Mouse (Mus musculus): ENCODE results near the gene Ahnak. TPM values are rescaled to one million over a fixed set of nuclear protein-coding genes. Genes with fewer than 3 reads are reported as not detected.
A peak's percentile ranks its signal among the peaks of the same experiment; 100 is the strongest.

Gene Ahnak
- total and polyA plus RNA-seq, 2 experiments, result 1.2 to 10.9 TPM

DNA sequence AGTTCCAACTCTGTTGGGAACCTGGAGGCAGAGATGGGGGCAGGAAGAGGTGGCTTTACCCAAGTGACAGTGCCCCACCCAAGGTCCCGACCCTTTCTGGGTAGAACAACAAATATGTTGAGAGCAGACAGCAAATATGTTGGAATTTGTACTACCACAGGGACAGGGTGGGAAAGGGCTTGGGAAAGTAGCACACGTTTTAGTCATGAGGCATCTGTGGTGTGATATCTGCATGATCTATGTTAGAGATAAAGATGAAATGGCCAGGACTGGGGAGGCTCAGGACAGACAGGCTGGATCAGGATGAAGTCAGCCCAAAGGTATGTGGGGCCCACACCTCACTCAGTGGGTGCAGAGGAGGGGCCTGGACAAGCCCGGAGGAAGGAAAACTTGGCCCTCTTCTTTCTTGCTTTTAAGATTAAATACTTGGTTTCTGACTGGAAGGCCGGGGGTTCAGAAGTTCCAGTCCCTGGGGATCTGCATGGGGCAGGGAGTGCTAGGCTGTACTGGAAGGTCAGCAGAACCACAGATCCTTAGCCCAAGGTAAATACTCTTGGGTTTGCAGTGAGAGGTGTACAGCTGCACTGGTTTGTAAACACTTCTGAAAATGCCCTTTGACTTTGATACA lies 117.8 kb downstream of the Ahnak start:
- H3K27ac ChIP-seq (replicated peaks; ENCODE audit: insufficient read depth, low read depth, low read length), result no peak overlapping the region

DNA sequence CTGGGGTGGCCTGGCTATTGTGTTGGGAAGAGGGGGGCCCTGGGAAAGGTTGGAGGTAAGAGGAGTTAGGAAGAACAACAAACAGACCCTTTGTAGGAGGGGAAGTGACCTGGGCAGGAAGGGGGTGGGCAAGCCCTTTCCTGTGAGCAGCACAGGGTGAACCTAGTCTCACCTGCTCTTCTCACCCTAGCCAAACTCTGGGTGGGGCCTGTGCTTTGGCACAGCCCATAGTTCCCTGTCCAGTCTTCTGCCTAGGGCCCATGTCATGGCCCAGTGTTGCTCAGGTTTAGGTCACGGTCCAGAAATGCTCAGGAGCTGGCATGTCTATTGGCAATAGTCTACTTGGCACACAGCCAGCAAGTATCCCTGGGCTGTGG lies 118.3 kb downstream of the Ahnak start:
- H3K79me2 ChIP-seq (ENCODE audit: control insufficient read depth, insufficient read depth, low read length), result no peaks in the 10 kb centered on the region
- H3K27me3 ChIP-seq (ENCODE audit: control insufficient read depth, insufficient read depth, low read length), result no peaks in the 10 kb centered on the region
- no peak overlapping the region for H3K4me3 ChIP-seq (ENCODE audit: insufficient read depth, low read depth, low read length)
- no peak overlapping the region for H3K27ac ChIP-seq (replicated peaks; ENCODE audit: insufficient read depth, low read depth, low read length)
- no peaks in the 10 kb centered on the region for H3K36me3 ChIP-seq (ENCODE audit: control insufficient read depth, insufficient read depth, low read length)
- 20% methylated on average over 1 of the region's 1 CpGs for WGBS
- no peak overlapping the region for H3K9ac ChIP-seq (ENCODE audit: low read depth, low read length)
- DNase-seq (ENCODE audit: extremely low read depth, low read depth, low spot score), result peak; percentile 63
- no peak for TF ChIP-seq CTCF (IDR thresholded peaks at IDR 0.05; ENCODE audit: low read depth, low read length)
- TF ChIP-seq POLR2A (IDR thresholded peaks at IDR 0.05; ENCODE audit: extremely low read depth, insufficient read depth, low read length), result no peak
- peaks cover 5% of the 10 kb centered on the region; the same call in 1 of the 2 replicates for H3K4me1 ChIP-seq (ENCODE audit: control insufficient read depth, insufficient read depth, low read length)

More for the DNA sequence above, 117.8 kb downstream of the Ahnak start:
- no peak for TF ChIP-seq CTCF (IDR thresholded peaks at IDR 0.05; ENCODE audit: low read depth, low read length)
- no peak for TF ChIP-seq POLR2A (IDR thresholded peaks at IDR 0.05; ENCODE audit: extremely low read depth, insufficient read depth, low read length)
- Histone ChIP-seq H3K36me3 (ENCODE audit: control insufficient read depth, insufficient read depth, low read length) (no peaks in the 10 kb centered on the region), H3K4me3 (ENCODE audit: insufficient read depth, low read depth, low read length) (no peak overlapping the region), H3K27me3 (ENCODE audit: control insufficient read depth, insufficient read depth, low read length) (no peaks in the 10 kb centered on the region), H3K4me1 (ENCODE audit: control insufficient read depth, insufficient read depth, low read length) (peaks cover 5% of the 10 kb centered on the region; the same call in 1 of the 2 replicates), H3K79me2 (ENCODE audit: control insufficient read depth, insufficient read depth, low read length) (no peaks in the 10 kb centered on the region), H3K9ac (ENCODE audit: low read depth, low read length) (no peak overlapping the region)
- 34% methylated on average over 4 of the region's 4 CpGs for WGBS
- peak; percentile 73 for DNase-seq (ENCODE audit: extremely low read depth, low read depth, low spot score)

DNA sequence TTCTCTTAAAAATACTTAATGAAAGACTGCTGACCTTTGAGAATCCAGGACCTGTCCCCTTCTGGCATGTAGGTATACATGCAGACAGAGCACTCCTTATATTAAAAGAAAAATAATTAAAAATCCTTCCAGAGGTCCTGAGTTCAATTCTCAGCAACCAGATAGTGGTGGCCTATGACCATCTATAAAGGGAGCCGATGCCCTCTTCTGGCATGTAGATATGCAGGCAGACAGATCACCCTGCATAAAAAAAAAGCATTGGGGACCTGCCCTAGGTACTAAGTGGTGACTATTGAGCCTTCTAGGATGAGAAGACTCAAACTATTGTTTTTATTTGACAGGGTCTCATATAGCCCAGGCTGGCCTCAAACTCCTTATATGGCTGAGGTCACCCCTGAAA lies 119.5 kb downstream of the Ahnak start:
- 81% methylated on average over 1 of the region's 1 CpGs for WGBS
- H3K36me3 ChIP-seq (ENCODE audit: control insufficient read depth, insufficient read depth, low read length), result no peaks in the 10 kb centered on the region
- H3K79me2 ChIP-seq (ENCODE audit: control insufficient read depth, insufficient read depth, low read length), result no peaks in the 10 kb centered on the region
- no peak for TF ChIP-seq POLR2A (IDR thresholded peaks at IDR 0.05; ENCODE audit: extremely low read depth, insufficient read depth, low read length)
- no peak for TF ChIP-seq CTCF (IDR thresholded peaks at IDR 0.05; ENCODE audit: low read depth, low read length)
- no peaks in the 10 kb centered on the region for H3K27me3 ChIP-seq (ENCODE audit: control insufficient read depth, insufficient read depth, low read length)
- H3K9ac ChIP-seq (ENCODE audit: low read depth, low read length), result no peak overlapping the region
- DNase-seq (ENCODE audit: extremely low read depth, low read depth, low spot score), result no peak
- H3K4me3 ChIP-seq (ENCODE audit: insufficient read depth, low read depth, low read length), result no peak overlapping the region
- peaks cover 5% of the 10 kb centered on the region; the same call in 1 of the 2 replicates for H3K4me1 ChIP-seq (ENCODE audit: control insufficient read depth, insufficient read depth, low read length)
- H3K27ac ChIP-seq (replicated peaks; ENCODE audit: insufficient read depth, low read depth, low read length), result no peak overlapping the region

DNA sequence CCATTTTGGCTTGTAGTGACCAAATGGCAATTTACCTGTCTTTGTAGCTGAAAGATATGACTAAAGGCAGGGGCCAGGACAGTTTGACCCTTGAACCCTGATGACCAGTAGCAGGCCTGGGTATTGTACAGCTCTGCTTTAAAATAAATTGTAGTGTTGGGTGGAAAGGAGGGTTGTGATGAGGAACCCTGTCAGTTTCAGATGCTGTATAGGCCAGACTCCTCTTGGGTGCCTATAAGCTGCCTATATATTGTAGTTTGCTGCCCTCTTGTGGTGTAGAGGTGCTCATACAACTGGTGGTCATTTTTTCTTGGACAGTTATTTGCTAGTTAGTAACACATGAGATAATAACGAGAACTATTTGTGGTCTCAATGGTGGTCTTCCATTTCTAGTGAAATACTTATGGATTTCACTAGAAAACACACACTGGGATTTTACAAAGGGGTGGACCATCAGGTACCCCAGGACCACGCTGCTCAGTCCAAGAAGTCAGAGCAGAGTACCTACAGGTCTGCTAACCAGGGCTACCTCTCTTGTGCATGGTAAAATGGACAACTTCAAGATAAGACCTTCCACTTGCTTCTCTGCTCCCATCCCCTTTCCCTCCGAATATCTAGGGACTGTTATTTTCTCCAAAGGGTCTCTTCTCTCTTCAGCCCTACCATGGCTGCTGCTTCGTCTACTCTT lies 121.2 kb downstream of the Ahnak start:
- peak; percentile 62 for DNase-seq (ENCODE audit: extremely low read depth, low read depth, low spot score)
- Histone ChIP-seq H3K27ac (replicated peaks; ENCODE audit: insufficient read depth, low read depth, low read length) (no peak overlapping the region), H3K36me3 (ENCODE audit: control insufficient read depth, insufficient read depth, low read length) (no peaks in the 10 kb centered on the region), H3K4me3 (ENCODE audit: insufficient read depth, low read depth, low read length) (no peak overlapping the region), H3K4me1 (ENCODE audit: control insufficient read depth, insufficient read depth, low read length) (peaks cover 5% of the 10 kb centered on the region; the same call in 1 of the 2 replicates), H3K9ac (ENCODE audit: low read depth, low read length) (no peak overlapping the region), H3K79me2 (ENCODE audit: control insufficient read depth, insufficient read depth, low read length) (no peaks in the 10 kb centered on the region), H3K27me3 (ENCODE audit: control insufficient read depth, insufficient read depth, low read length) (no peaks in the 10 kb centered on the region)
- WGBS, result 51% methylated on average over 4 of the region's 4 CpGs
- TF ChIP-seq CTCF (IDR thresholded peaks at IDR 0.05; ENCODE audit: low read depth, low read length) (peak; percentile 20; the same call in 1 of the 2 replicates), POLR2A (IDR thresholded peaks at IDR 0.05; ENCODE audit: extremely low read depth, insufficient read depth, low read length) (no peak)

DNA sequence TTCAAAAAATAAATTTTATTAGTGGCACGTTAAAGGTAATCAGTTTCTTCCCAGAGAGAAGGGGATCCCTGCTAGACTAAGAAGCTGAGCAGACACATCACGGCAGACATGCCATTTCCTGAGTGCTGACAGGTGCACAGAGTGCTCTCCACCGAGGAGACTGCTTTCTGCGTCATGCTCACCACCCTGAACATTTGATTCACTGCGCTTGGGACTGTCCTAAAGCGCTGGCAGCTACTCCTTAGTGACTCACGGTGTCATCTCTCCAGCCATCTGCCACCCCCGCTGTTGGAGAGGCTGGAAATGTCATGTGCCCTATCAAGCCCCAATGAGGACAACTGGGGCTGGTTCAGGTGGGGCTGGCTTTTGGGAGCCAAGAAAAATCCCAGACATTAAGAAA lies 123.0 kb downstream of the Ahnak start:
- H3K27me3 ChIP-seq (ENCODE audit: control insufficient read depth, insufficient read depth, low read length), result no peaks in the 10 kb centered on the region
- no peak overlapping the region for H3K27ac ChIP-seq (replicated peaks; ENCODE audit: insufficient read depth, low read depth, low read length)
- WGBS, result 83% methylated on average over 8 of the region's 8 CpGs
- no peaks in the 10 kb centered on the region for H3K36me3 ChIP-seq (ENCODE audit: control insufficient read depth, insufficient read depth, low read length)
- 0 out of 2 replicates have a peak, but pooled peaks cover 2% of the 10 kb centered on the region for H3K4me1 ChIP-seq (ENCODE audit: control insufficient read depth, insufficient read depth, low read length)
- no peak overlapping the region for H3K4me3 ChIP-seq (ENCODE audit: insufficient read depth, low read depth, low read length)
- H3K9ac ChIP-seq (ENCODE audit: low read depth, low read length), result no peak overlapping the region
- DNase-seq (ENCODE audit: extremely low read depth, low read depth, low spot score), result no peak
- TF ChIP-seq POLR2A (IDR thresholded peaks at IDR 0.05; ENCODE audit: extremely low read depth, insufficient read depth, low read length) (no peak), CTCF (IDR thresholded peaks at IDR 0.05; ENCODE audit: low read depth, low read length) (no peak)
- H3K79me2 ChIP-seq (ENCODE audit: control insufficient read depth, insufficient read depth, low read length), result no peaks in the 10 kb centered on the region

DNA sequence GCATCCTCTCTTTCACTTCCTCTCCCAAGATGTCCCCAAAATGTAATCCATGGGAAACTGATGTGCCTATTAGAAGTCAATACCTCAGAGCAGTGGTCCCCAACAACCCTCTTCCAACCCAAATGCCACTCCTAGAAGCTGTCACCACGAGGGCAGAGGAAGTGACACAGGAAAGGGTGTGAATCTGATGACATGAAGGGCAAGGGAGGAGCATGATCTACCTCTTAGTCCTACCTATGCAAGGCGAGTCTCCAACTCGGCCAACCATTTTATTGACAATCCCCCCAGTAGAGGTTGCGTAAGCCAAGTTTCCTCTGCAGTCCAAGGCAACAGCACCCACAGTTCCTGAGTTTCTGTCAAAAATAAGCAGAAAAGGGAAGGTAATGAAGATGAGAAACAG lies 127.2 kb downstream of the Ahnak start:
- Histone ChIP-seq H3K79me2 (ENCODE audit: control insufficient read depth, insufficient read depth, low read length) (no peaks in the 10 kb centered on the region), H3K9ac (ENCODE audit: low read depth, low read length) (no peak overlapping the region), H3K36me3 (ENCODE audit: control insufficient read depth, insufficient read depth, low read length) (no peaks in the 10 kb centered on the region), H3K27ac (replicated peaks; ENCODE audit: insufficient read depth, low read depth, low read length) (no peak overlapping the region), H3K4me3 (ENCODE audit: insufficient read depth, low read depth, low read length) (no peak overlapping the region), H3K4me1 (ENCODE audit: control insufficient read depth, insufficient read depth, low read length) (peaks cover 4% of the 10 kb centered on the region), H3K27me3 (ENCODE audit: control insufficient read depth, insufficient read depth, low read length) (no peaks in the 10 kb centered on the region)
- TF ChIP-seq CTCF (IDR thresholded peaks at IDR 0.05; ENCODE audit: low read depth, low read length), result no peak
- TF ChIP-seq POLR2A (IDR thresholded peaks at IDR 0.05; ENCODE audit: extremely low read depth, insufficient read depth, low read length), result no peak
- no peak for DNase-seq (ENCODE audit: extremely low read depth, low read depth, low spot score)
- WGBS, result 64% methylated on average over 4 of the region's 4 CpGs
